Mouse (Mus musculus) layer of hippocampus, postnatal 14 days (tissue): ENCODE results near the gene Nrxn1. TPM values are rescaled to one million over a fixed set of nuclear protein-coding genes. Genes with fewer than 3 reads are reported as not detected.
A peak's percentile ranks its signal among the peaks of the same experiment; 100 is the strongest.

Experiments
- DNase-seq, 2 experiments: peaks; one replicate each; pipeline ENCODE4 v3.0.0; 2021 to 2022; ENCODE audit warnings: low spot score in 2 of 2, mixed read lengths in 1 of 2
- long read RNA-seq, 2 experiments: library from polyadenylated mRNA; stranded (forward); transcript quantifications; one replicate each; pipeline ENCODE4 v2.0.0; 2021
- total RNA-seq, 2 experiments: library from RNA; stranded (reverse); gene quantifications; 2 replicates each; pipeline ENCODE4 v1.2.3; 2021

Nrxn1 gene
- total RNA-seq, result 100 to 1,000 TPM; 436 to 504 TPM
- long read RNA-seq, experiment 1, transcript Nrxn1-215 (3 exons, 1,439 nt), result minor isoform, 7 of 96 reads
- long read RNA-seq, experiment 1, transcript Nrxn1-225 (3 exons, 2,280 nt), result minor isoform, 9 of 96 reads
- long read RNA-seq, experiment 1, transcript Nrxn1-204 (6 exons, 3,414 nt), result major isoform, 28 of 96 reads
- long read RNA-seq, experiment 1, transcript Nrxn1-217 (7 exons, 3,021 nt), result minor isoform, 6 of 96 reads
- long read RNA-seq, experiment 1, partial matches to known transcripts, result 12 of 96 reads
- long read RNA-seq, experiment 1, other reads (novel, unspliced or antisense), result 32 of 96 reads
- long read RNA-seq, experiment 2, transcript Nrxn1-217 (7 exons, 3,021 nt), result minor isoform, 5 of 141 reads
- long read RNA-seq, experiment 2, transcript Nrxn1-215 (3 exons, 1,439 nt), result minor isoform, 22 of 141 reads
- long read RNA-seq, experiment 2, transcript Nrxn1-204 (6 exons, 3,414 nt), result major isoform, 31 of 141 reads
- long read RNA-seq, experiment 2, transcript Nrxn1-225 (3 exons, 2,280 nt), result minor isoform, 16 of 141 reads
- long read RNA-seq, experiment 2, partial matches to known transcripts, result 6 of 141 reads
- long read RNA-seq, experiment 2, other reads (novel, unspliced or antisense), result 59 of 141 reads

GRCm38 (mm10) chr17:91093042-91093080, at the start of gene Nrxn1:
TSS of gene Nrxn1 (minus strand) at chr17:91093071.
- DNase-seq, result no peak

GRCm38 (mm10) chr17:91136859-91137258, 44.0 kb upstream of the Nrxn1 start:
- DNase-seq, result no peak

GRCm38 (mm10) chr17:91112880-91113628, 20.2 kb upstream of the Nrxn1 start:
- DNase-seq, result no peak

GRCm38 (mm10) chr17:91112085-91112484, 19.2 kb upstream of the Nrxn1 start:
- DNase-seq, result no peak

GRCm38 (mm10) chr17:91093081-91093875, 407 bp upstream of the Nrxn1 start:
- DNase-seq, result peak; percentile 64 to 68

GRCm38 (mm10) chr17:91092421-91093041, 340 bp downstream of the Nrxn1 start:
- peak; percentile 84 for DNase-seq

- peak in 1 of 2 experiments; percentile 40 for DNase-seq
Measured at GRCm38 (mm10) chr17:91090631-91091030, 2.2 kb downstream of the Nrxn1 start.

GRCm38 (mm10) chr17:91088991-91089390, 3.9 kb downstream of the Nrxn1 start:
- no peak for DNase-seq

GRCm38 (mm10) chr17:91088037-91088715, 4.7 kb downstream of the Nrxn1 start:
- DNase-seq, result no peak

- peak in 1 of 2 experiments; percentile 56 for DNase-seq
Measured at GRCm38 (mm10) chr17:91086412-91086811, 6.5 kb downstream of the Nrxn1 start.

- no peak for DNase-seq
Measured at GRCm38 (mm10) chr17:91085416-91085815, 7.5 kb downstream of the Nrxn1 start.

- DNase-seq, result no peak
Measured at GRCm38 (mm10) chr17:91079096-91079495, 13.8 kb downstream of the Nrxn1 start.

- DNase-seq, result no peak
Measured at GRCm38 (mm10) chr17:91074780-91075179, 18.1 kb downstream of the Nrxn1 start.

- no peak for DNase-seq
Measured at GRCm38 (mm10) chr17:91033466-91033865, 59.4 kb downstream of the Nrxn1 start.

- DNase-seq, result no peak
Measured at GRCm38 (mm10) chr17:91025061-91025623, 67.7 kb downstream of the Nrxn1 start.

- DNase-seq, result no peak
Measured at GRCm38 (mm10) chr17:91007385-91008089, 85.3 kb downstream of the Nrxn1 start.

GRCm38 (mm10) chr17:91000389-91000788, 92.5 kb downstream of the Nrxn1 start:
- no peak for DNase-seq

- peak; percentile 48 to 81 for DNase-seq
Measured at GRCm38 (mm10) chr17:90999667-91000154, 93.2 kb downstream of the Nrxn1 start.

GRCm38 (mm10) chr17:90997714-90998113, 95.2 kb downstream of the Nrxn1 start:
- no peak for DNase-seq
